Mouse (Mus musculus) cerebral cortex, adult 2 months (tissue): ENCODE measurements around the gene Dctn2.

Experiments
- WGBS: fragments of 180-500 bp; shearing (Covaris S2); methylation state at CpG from one replicate; pipeline ENCODE4 v1.1.7; 2018; 5-methylcytosine and 5-hydroxymethylcytosine counted together

Gene Dctn2

GRCm38 (mm10) chr10:127314950-127315349 lies 48.8 kb downstream of the Dctn2 start:
- 85% methylated on average over 1 of the region's 1 CpGs for WGBS

GRCm38 (mm10) chr10:127317277-127317676 lies 51.1 kb downstream of the Dctn2 start:
- 89% methylated on average over 2 of the region's 2 CpGs for WGBS

GRCm38 (mm10) chr10:127318009-127318408 lies 51.8 kb downstream of the Dctn2 start:
- 42% methylated on average over 4 of the region's 4 CpGs for WGBS

- 76% methylated on average over 7 of the region's 7 CpGs for WGBS
Observed at GRCm38 (mm10) chr10:127319969-127320368, 53.8 kb downstream of the Dctn2 start.

- WGBS, result 79% methylated on average over 3 of the region's 3 CpGs
Observed at GRCm38 (mm10) chr10:127321621-127322020, 55.5 kb downstream of the Dctn2 start, which contains the start of gene Arhgap9. Arhgap9 (plus strand) TSS chr10:127321964.

GRCm38 (mm10) chr10:127322178-127322577 lies 56.0 kb downstream of the Dctn2 start:
- WGBS, result 85% methylated on average over 13 of the region's 13 CpGs

- 93% methylated on average over 4 of the region's 4 CpGs for WGBS
Observed at GRCm38 (mm10) chr10:127322669-127323068, 56.5 kb downstream of the Dctn2 start.

GRCm38 (mm10) chr10:127323131-127323855 lies 57.1 kb downstream of the Dctn2 start:
- WGBS, result 81% methylated on average over 17 of the region's 17 CpGs

GRCm38 (mm10) chr10:127324495-127324894 lies 58.3 kb downstream of the Dctn2 start:
- 7% methylated on average over 7 of the region's 7 CpGs for WGBS

- WGBS, result 57% methylated on average over 14 of the region's 14 CpGs
Observed at GRCm38 (mm10) chr10:127325454-127326016, 59.4 kb downstream of the Dctn2 start.

- WGBS, result 5% methylated on average over 54 of the region's 54 CpGs
Observed at GRCm38 (mm10) chr10:127326017-127326801, 60.0 kb downstream of the Dctn2 start.

GRCm38 (mm10) chr10:127326828-127327227 lies 60.7 kb downstream of the Dctn2 start:
- WGBS, result 11% methylated on average over 29 of the region's 29 CpGs

- 42% methylated on average over 18 of the region's 18 CpGs for WGBS
Observed at GRCm38 (mm10) chr10:127327461-127328145, 61.4 kb downstream of the Dctn2 start.

GRCm38 (mm10) chr10:127330212-127330611 lies 64.0 kb downstream of the Dctn2 start:
- WGBS, result 90% methylated on average over 7 of the region's 7 CpGs
